Mouse (Mus musculus) embryo, embryonic 10.5 days (tissue): ENCODE measurements around the gene Ppcdc.

ENCODE experiments used
- DNase-seq: peaks from one replicate; pipeline ENCODE4 v3.0.0-alpha.2; 2015; ENCODE audit warnings: low spot score

Gene Ppcdc

GRCm38 (mm10) chr9:57439522-57440295 is at the start of gene Ppcdc:
TSS of gene Ppcdc (minus strand) at chr9:57440124.
- DNase-seq = peak; percentile 99

GRCm38 (mm10) chr9:57487807-57488206 is 47.9 kb upstream of the Ppcdc start:
- DNase-seq = no peak

- DNase-seq = peak; percentile 92
Observed at GRCm38 (mm10) chr9:57485774-57486173, 45.9 kb upstream of the Ppcdc start.

GRCm38 (mm10) chr9:57468914-57469313 is 29.0 kb upstream of the Ppcdc start:
- DNase-seq = no peak

GRCm38 (mm10) chr9:57467896-57468549 is 28.1 kb upstream of the Ppcdc start, which contains the start of gene Scamp5:
TSS of gene Scamp5 (minus strand) at chr9:57468060.
- peak; percentile 95 for DNase-seq

- peak; percentile 40 for DNase-seq
Observed at GRCm38 (mm10) chr9:57467271-57467771, 27.4 kb upstream of the Ppcdc start.

GRCm38 (mm10) chr9:57466101-57466500 is 26.2 kb upstream of the Ppcdc start:
- no peak for DNase-seq

GRCm38 (mm10) chr9:57462866-57463265 is 22.9 kb upstream of the Ppcdc start:
- DNase-seq = no peak

GRCm38 (mm10) chr9:57459707-57460106 is 19.8 kb upstream of the Ppcdc start:
- no peak for DNase-seq

GRCm38 (mm10) chr9:57453516-57453915 is 13.6 kb upstream of the Ppcdc start:
- DNase-seq = no peak

- DNase-seq = no peak
Observed at GRCm38 (mm10) chr9:57452624-57453462, 12.9 kb upstream of the Ppcdc start.

GRCm38 (mm10) chr9:57449715-57450114 is 9.8 kb upstream of the Ppcdc start:
- DNase-seq = no peak

GRCm38 (mm10) chr9:57440620-57441019 is 696 bp upstream of the Ppcdc start:
- no peak for DNase-seq

- peak; percentile 26 for DNase-seq
Observed at GRCm38 (mm10) chr9:57439083-57439482, 841 bp downstream of the Ppcdc start.

GRCm38 (mm10) chr9:57437896-57438614 is 1.9 kb downstream of the Ppcdc start:
- no peak for DNase-seq

GRCm38 (mm10) chr9:57436166-57436565 is 3.8 kb downstream of the Ppcdc start:
- no peak for DNase-seq

GRCm38 (mm10) chr9:57434405-57435165 is 5.3 kb downstream of the Ppcdc start:
- no peak for DNase-seq

- peak; percentile 91 for DNase-seq
Observed at GRCm38 (mm10) chr9:57433097-57434032, 6.6 kb downstream of the Ppcdc start.

- DNase-seq = no peak
Observed at GRCm38 (mm10) chr9:57432480-57432879, 7.4 kb downstream of the Ppcdc start.

GRCm38 (mm10) chr9:57431202-57431601 is 8.7 kb downstream of the Ppcdc start:
- DNase-seq = no peak
